Mouse (Mus musculus): ENCODE results near the gene Enah. TPM values are rescaled to one million over a fixed set of nuclear protein-coding genes. Genes with fewer than 3 reads are reported as not detected.

The Enah gene
- polyA plus RNA-seq, 1 experiment from 2014 or later = 37.9 TPM

- ATAC-seq (ENCODE audit: low FRiP score) = no peak
- Histone ChIP-seq H3K27me3 (no peaks in the 10 kb centered on the region), H3K4me3 (no peak overlapping the region), H3K9ac (no peak overlapping the region), H3K4me2 (peak overlapping the region; percentile 65), H3K27ac (peak overlapping the region; percentile 99), H3K4me1 (replicated peaks) (peaks cover 30% of the 10 kb centered on the region), H3K9me3 (no peaks in the 10 kb centered on the region), H3K36me3 (no peaks in the 10 kb centered on the region)
- WGBS = 80% methylated on average over 6 of the region's 6 CpGs
These were observed 2.0 kb upstream of the Enah start for GRCm38 (mm10) chr1:182021691-182022299.

- no peaks in the 10 kb centered on the region for H3K27me3 ChIP-seq
- peak overlapping the region; percentile 99 for H3K27ac ChIP-seq
- no peaks in the 10 kb centered on the region for H3K9me3 ChIP-seq
- H3K4me3 ChIP-seq = peak overlapping the region; percentile 87
- ATAC-seq (ENCODE audit: low FRiP score) = no peak
- H3K36me3 ChIP-seq = no peaks in the 10 kb centered on the region
- peaks cover 32% of the 10 kb centered on the region for H3K4me1 ChIP-seq (replicated peaks)
- 13% methylated on average over 11 of the region's 11 CpGs for WGBS
- H3K9ac ChIP-seq = peak overlapping the region; percentile 99
- peak overlapping the region; percentile 65 for H3K4me2 ChIP-seq
These were observed 1.2 kb upstream of the Enah start for GRCm38 (mm10) chr1:182020831-182021460.

GRCm38 (mm10) chr1:182019266-182019925, 394 bp downstream of the Enah start:
- Histone ChIP-seq H3K4me3 (peak overlapping the region; percentile 87), H3K27me3 (no peaks in the 10 kb centered on the region)
- 0% methylated on average over 73 of the region's 104 CpGs for WGBS

GRCm38 (mm10) chr1:182018397-182019265, 1.2 kb downstream of the Enah start:
- peak; percentile 19; the same call in 1 of the 2 replicates for ATAC-seq (ENCODE audit: low FRiP score)

More at GRCm38 (mm10) chr1:182019266-182019925, 394 bp downstream of the Enah start:
- no peaks in the 10 kb centered on the region for H3K36me3 ChIP-seq
- peaks cover 35% of the 10 kb centered on the region for H3K4me1 ChIP-seq (replicated peaks)
- H3K27ac ChIP-seq = peak overlapping the region; percentile 99
- H3K4me2 ChIP-seq = peak overlapping the region; percentile 65
- peak; percentile 70 for ATAC-seq (ENCODE audit: low FRiP score)
- H3K9me3 ChIP-seq = no peaks in the 10 kb centered on the region
- H3K9ac ChIP-seq = peak overlapping the region; percentile 99

GRCm38 (mm10) chr1:182005831-182006230, 14.0 kb downstream of the Enah start:
- H3K36me3 ChIP-seq = peaks cover 4% of the 10 kb centered on the region; the same call in 1 of the 2 replicates
- 0 out of 2 replicates have a peak, but pooled peaks cover 9% of the 10 kb centered on the region for H3K4me1 ChIP-seq (replicated peaks)
- no peaks in the 10 kb centered on the region for H3K9me3 ChIP-seq
- 83% methylated on average over 1 of the region's 1 CpGs for WGBS
- no peak for ATAC-seq (ENCODE audit: low FRiP score)
- no peak overlapping the region for H3K4me2 ChIP-seq
- no peaks in the 10 kb centered on the region for H3K27me3 ChIP-seq
- no peak overlapping the region for H3K9ac ChIP-seq
- H3K4me3 ChIP-seq = no peak overlapping the region
- no peak overlapping the region for H3K27ac ChIP-seq

More at GRCm38 (mm10) chr1:182018397-182019265, 1.2 kb downstream of the Enah start:
- Histone ChIP-seq H3K9ac (peak overlapping the region; percentile 99), H3K36me3 (no peaks in the 10 kb centered on the region), H3K27me3 (no peaks in the 10 kb centered on the region), H3K4me3 (peak overlapping the region; percentile 87), H3K27ac (peak overlapping the region; percentile 99), H3K4me2 (peak overlapping the region; percentile 65), H3K9me3 (no peaks in the 10 kb centered on the region), H3K4me1 (replicated peaks) (peaks cover 39% of the 10 kb centered on the region)
- WGBS = under 1% methylated on average over 29 of the region's 29 CpGs

GRCm38 (mm10) chr1:181998673-181999072, 21.1 kb downstream of the Enah start:
- no peak overlapping the region for H3K9ac ChIP-seq
- no peak overlapping the region for H3K4me2 ChIP-seq
- WGBS = 56% methylated on average over 4 of the region's 4 CpGs
- no peak overlapping the region for H3K27ac ChIP-seq
- H3K36me3 ChIP-seq = no peaks in the 10 kb centered on the region
- H3K4me3 ChIP-seq = no peak overlapping the region
- no peaks in the 10 kb centered on the region for H3K9me3 ChIP-seq
- ATAC-seq (ENCODE audit: low FRiP score) = no peak
- peaks cover 47% of the 10 kb centered on the region for H3K4me1 ChIP-seq (replicated peaks)
- no peaks in the 10 kb centered on the region for H3K27me3 ChIP-seq

- Histone ChIP-seq H3K27ac (no peak overlapping the region), H3K4me1 (replicated peaks) (peaks cover 47% of the 10 kb centered on the region), H3K27me3 (no peaks in the 10 kb centered on the region), H3K4me3 (no peak overlapping the region), H3K36me3 (no peaks in the 10 kb centered on the region), H3K9ac (no peak overlapping the region), H3K9me3 (no peaks in the 10 kb centered on the region), H3K4me2 (no peak overlapping the region)
- 71% methylated on average over 3 of the region's 3 CpGs for WGBS
- ATAC-seq (ENCODE audit: low FRiP score) = no peak
These were observed 22.0 kb downstream of the Enah start for GRCm38 (mm10) chr1:181997791-181998190.

GRCm38 (mm10) chr1:181993597-181993996, 26.2 kb downstream of the Enah start:
- H3K4me2 ChIP-seq = no peak overlapping the region
- no peaks in the 10 kb centered on the region for H3K36me3 ChIP-seq
- H3K4me3 ChIP-seq = no peak overlapping the region
- H3K27me3 ChIP-seq = no peaks in the 10 kb centered on the region
- no peaks in the 10 kb centered on the region for H3K9me3 ChIP-seq
- H3K9ac ChIP-seq = no peak overlapping the region
- H3K4me1 ChIP-seq (replicated peaks) = peaks cover 53% of the 10 kb centered on the region
- no peak for ATAC-seq (ENCODE audit: low FRiP score)
- 76% methylated on average over 5 of the region's 5 CpGs for WGBS
- no peak overlapping the region; the same call in 1 of the 2 replicates for H3K27ac ChIP-seq

- Histone ChIP-seq H3K4me1 (replicated peaks) (peaks cover 24% of the 10 kb centered on the region), H3K9me3 (no peaks in the 10 kb centered on the region), H3K36me3 (peaks cover 5% of the 10 kb centered on the region; the same call in 1 of the 2 replicates), H3K4me3 (no peak overlapping the region), H3K27ac (no peak overlapping the region), H3K4me2 (no peak overlapping the region), H3K27me3 (no peaks in the 10 kb centered on the region), H3K9ac (no peak overlapping the region)
- no peak for ATAC-seq (ENCODE audit: low FRiP score)
- 81% methylated on average over 2 of the region's 2 CpGs for WGBS
These were observed 31.4 kb downstream of the Enah start for GRCm38 (mm10) chr1:181988367-181988766.

- ATAC-seq (ENCODE audit: low FRiP score) = no peak
- H3K4me1 ChIP-seq (replicated peaks) = peaks cover 17% of the 10 kb centered on the region
- no peaks in the 10 kb centered on the region; the same call in 1 of the 2 replicates for H3K9me3 ChIP-seq
- H3K27ac ChIP-seq = no peak overlapping the region
- no peak overlapping the region for H3K4me2 ChIP-seq
- no peak overlapping the region for H3K9ac ChIP-seq
- H3K4me3 ChIP-seq = no peak overlapping the region
- 68% methylated on average over 2 of the region's 2 CpGs for WGBS
- H3K27me3 ChIP-seq = no peaks in the 10 kb centered on the region
- H3K36me3 ChIP-seq = peaks cover 13% of the 10 kb centered on the region
These were observed 32.6 kb downstream of the Enah start for GRCm38 (mm10) chr1:181987226-181987625.

GRCm38 (mm10) chr1:181985880-181986279, 33.9 kb downstream of the Enah start:
- Histone ChIP-seq H3K36me3 (peaks cover 13% of the 10 kb centered on the region), H3K27ac (no peak overlapping the region), H3K9me3 (no peaks in the 10 kb centered on the region; the same call in 1 of the 2 replicates), H3K9ac (no peak overlapping the region), H3K4me3 (no peak overlapping the region), H3K4me1 (replicated peaks) (peaks cover 12% of the 10 kb centered on the region), H3K4me2 (no peak overlapping the region), H3K27me3 (no peaks in the 10 kb centered on the region)
- 84% methylated on average over 1 of the region's 1 CpGs for WGBS
- no peak for ATAC-seq (ENCODE audit: low FRiP score)

GRCm38 (mm10) chr1:181984811-181985210, 35.0 kb downstream of the Enah start:
- Histone ChIP-seq H3K27me3 (no peaks in the 10 kb centered on the region), H3K9ac (no peak overlapping the region), H3K27ac (no peak overlapping the region), H3K4me1 (replicated peaks) (peaks cover 12% of the 10 kb centered on the region), H3K9me3 (no peaks in the 10 kb centered on the region; the same call in 1 of the 2 replicates), H3K36me3 (peaks cover 13% of the 10 kb centered on the region), H3K4me3 (no peak overlapping the region), H3K4me2 (no peak overlapping the region)
- no peak for ATAC-seq (ENCODE audit: low FRiP score)
- WGBS = 96% methylated on average over 2 of the region's 2 CpGs
